Mouse (Mus musculus): ENCODE data around the gene Sh3bp5l. TPM values are rescaled to one million over a fixed set of nuclear protein-coding genes. Genes with fewer than 3 reads are reported as not detected.
A peak's percentile ranks its signal among the peaks of the same experiment; 100 is the strongest.

Gene Sh3bp5l
- 30.7 and 30.8 TPM in 2 replicates for polyA plus RNA-seq (2015; fragmentation: Nextera tagmentation; extraction: Ambion mirVana)

GRCm38 (mm10) chr11:58330276-58331148 is at the start of gene Sh3bp5l, which contains the start of gene Zfp672:
TSS of gene Sh3bp5l (plus strand) at chr11:58330724.
TSS of gene Zfp672 (minus strand) at chr11:58330339.
- WGBS = under 1% methylated on average over 52 of the region's 52 CpGs
- Histone ChIP-seq H3K9me3 (no peaks in the 10 kb centered on the region), H3K27ac (peak within 1 kb of the TSS; percentile 87), H3K4me1 (peaks cover 24% of the 10 kb centered on the region), H3K36me3 (peaks cover 14% of the 10 kb centered on the region), H3K4me2 (peak within 1 kb of the TSS; percentile 88), H3K9ac (peak within 1 kb of the TSS; percentile 79), H3K4me3 (replicated peaks) (peak within 1 kb of the TSS; percentile 93), H3K27me3 (replicated peaks) (no peaks in the 10 kb centered on the region)
- peak; percentile 93 for ATAC-seq (ENCODE audit: insufficient read depth, low FRiP score, low read depth)

- 79% methylated on average over 13 of the region's 13 CpGs for WGBS
- Histone ChIP-seq H3K4me2 (no peak overlapping the region), H3K27ac (no peak overlapping the region), H3K4me3 (replicated peaks) (no peak overlapping the region), H3K27me3 (replicated peaks) (no peaks in the 10 kb centered on the region), H3K9me3 (no peaks in the 10 kb centered on the region), H3K9ac (no peak overlapping the region), H3K4me1 (no peaks in the 10 kb centered on the region), H3K36me3 (no peaks in the 10 kb centered on the region)
- no peak for ATAC-seq (ENCODE audit: insufficient read depth, low FRiP score, low read depth)
Observed at GRCm38 (mm10) chr11:58281970-58282496, 48.5 kb upstream of the Sh3bp5l start.

GRCm38 (mm10) chr11:58282518-58282917 is 48.0 kb upstream of the Sh3bp5l start:
- 80% methylated on average over 5 of the region's 5 CpGs for WGBS
- no peaks in the 10 kb centered on the region for H3K4me1 ChIP-seq
- H3K4me2 ChIP-seq = no peak overlapping the region
- no peaks in the 10 kb centered on the region for H3K36me3 ChIP-seq
- H3K27me3 ChIP-seq (replicated peaks) = no peaks in the 10 kb centered on the region
- no peaks in the 10 kb centered on the region for H3K9me3 ChIP-seq
- no peak for ATAC-seq (ENCODE audit: insufficient read depth, low FRiP score, low read depth)
- no peak overlapping the region for H3K27ac ChIP-seq
- no peak overlapping the region for H3K9ac ChIP-seq
- no peak overlapping the region for H3K4me3 ChIP-seq (replicated peaks)

- Histone ChIP-seq H3K27ac (no peak overlapping the region), H3K36me3 (no peaks in the 10 kb centered on the region), H3K9ac (no peak overlapping the region), H3K4me3 (replicated peaks) (no peak overlapping the region), H3K4me1 (no peaks in the 10 kb centered on the region), H3K9me3 (no peaks in the 10 kb centered on the region), H3K4me2 (no peak overlapping the region), H3K27me3 (replicated peaks) (no peaks in the 10 kb centered on the region)
- no peak for ATAC-seq (ENCODE audit: insufficient read depth, low FRiP score, low read depth)
- 73% methylated on average over 9 of the region's 9 CpGs for WGBS
Observed at GRCm38 (mm10) chr11:58289992-58290682, 40.4 kb upstream of the Sh3bp5l start.

GRCm38 (mm10) chr11:58290812-58291211 is 39.7 kb upstream of the Sh3bp5l start:
- WGBS = 77% methylated on average over 4 of the region's 4 CpGs
- no peaks in the 10 kb centered on the region for H3K4me1 ChIP-seq
- H3K9me3 ChIP-seq = no peaks in the 10 kb centered on the region
- no peak overlapping the region for H3K4me2 ChIP-seq
- H3K4me3 ChIP-seq (replicated peaks) = no peak overlapping the region
- no peak overlapping the region for H3K27ac ChIP-seq
- H3K36me3 ChIP-seq = no peaks in the 10 kb centered on the region
- H3K9ac ChIP-seq = no peak overlapping the region
- no peak for ATAC-seq (ENCODE audit: insufficient read depth, low FRiP score, low read depth)
- H3K27me3 ChIP-seq (replicated peaks) = no peaks in the 10 kb centered on the region

- H3K4me2 ChIP-seq = no peak overlapping the region
- no peak for ATAC-seq (ENCODE audit: insufficient read depth, low FRiP score, low read depth)
- no peaks in the 10 kb centered on the region for H3K9me3 ChIP-seq
- WGBS = 53% methylated on average over 4 of the region's 4 CpGs
- no peaks in the 10 kb centered on the region for H3K27me3 ChIP-seq (replicated peaks)
- H3K9ac ChIP-seq = no peak overlapping the region
- H3K27ac ChIP-seq = no peak overlapping the region
- H3K36me3 ChIP-seq = no peaks in the 10 kb centered on the region
- H3K4me3 ChIP-seq (replicated peaks) = no peak overlapping the region
- no peaks in the 10 kb centered on the region for H3K4me1 ChIP-seq
Observed at GRCm38 (mm10) chr11:58292791-58293190, 37.7 kb upstream of the Sh3bp5l start.

- H3K9ac ChIP-seq = no peak overlapping the region
- H3K36me3 ChIP-seq = no peaks in the 10 kb centered on the region
- H3K4me2 ChIP-seq = no peak overlapping the region
- H3K27me3 ChIP-seq (replicated peaks) = no peaks in the 10 kb centered on the region
- no peak overlapping the region for H3K4me3 ChIP-seq (replicated peaks)
- H3K27ac ChIP-seq = no peak overlapping the region
- H3K9me3 ChIP-seq = no peaks in the 10 kb centered on the region
- 82% methylated on average over 6 of the region's 6 CpGs for WGBS
- H3K4me1 ChIP-seq = peaks cover 6% of the 10 kb centered on the region; the same call in 1 of the 2 replicates
- no peak for ATAC-seq (ENCODE audit: insufficient read depth, low FRiP score, low read depth)
Observed at GRCm38 (mm10) chr11:58297396-58297795, 33.1 kb upstream of the Sh3bp5l start.

GRCm38 (mm10) chr11:58301057-58301456 is 29.5 kb upstream of the Sh3bp5l start:
- no peak for ATAC-seq (ENCODE audit: insufficient read depth, low FRiP score, low read depth)

GRCm38 (mm10) chr11:58301837-58302754 is 28.4 kb upstream of the Sh3bp5l start:
- no peaks in the 10 kb centered on the region for H3K27me3 ChIP-seq (replicated peaks)
- peak overlapping the region; percentile 52; the same call in 1 of the 2 replicates for H3K9ac ChIP-seq
- H3K36me3 ChIP-seq = no peaks in the 10 kb centered on the region
- peak overlapping the region; percentile 70 for H3K4me3 ChIP-seq (replicated peaks)
- peak overlapping the region; percentile 67 for H3K4me2 ChIP-seq
- no peaks in the 10 kb centered on the region for H3K9me3 ChIP-seq
- peak overlapping the region; percentile 97 for H3K27ac ChIP-seq
- under 1% methylated on average over 36 of the region's 36 CpGs for WGBS
- H3K4me1 ChIP-seq = peaks cover 10% of the 10 kb centered on the region; the same call in 1 of the 2 replicates
- peak; percentile 93 for ATAC-seq (ENCODE audit: insufficient read depth, low FRiP score, low read depth)

More at GRCm38 (mm10) chr11:58301057-58301456, 29.5 kb upstream of the Sh3bp5l start:
- Histone ChIP-seq H3K9ac (no peak overlapping the region), H3K9me3 (no peaks in the 10 kb centered on the region), H3K4me1 (peaks cover 10% of the 10 kb centered on the region; the same call in 1 of the 2 replicates), H3K4me2 (peak overlapping the region; percentile 56), H3K36me3 (no peaks in the 10 kb centered on the region), H3K4me3 (replicated peaks) (peak overlapping the region; percentile 28), H3K27me3 (replicated peaks) (no peaks in the 10 kb centered on the region), H3K27ac (peak overlapping the region; percentile 16; the same call in 1 of the 2 replicates)
- 15% methylated on average over 13 of the region's 13 CpGs for WGBS

GRCm38 (mm10) chr11:58302774-58303445 is 27.6 kb upstream of the Sh3bp5l start:
- WGBS = under 1% methylated on average over 26 of the region's 26 CpGs
- ATAC-seq (ENCODE audit: insufficient read depth, low FRiP score, low read depth) = peak; percentile 27
- Histone ChIP-seq H3K4me3 (replicated peaks) (peak overlapping the region; percentile 70), H3K27ac (peak overlapping the region; percentile 97), H3K9ac (peak overlapping the region; percentile 52), H3K36me3 (no peaks in the 10 kb centered on the region), H3K4me2 (peak overlapping the region; percentile 67), H3K4me1 (peaks cover 13% of the 10 kb centered on the region; the same call in 1 of the 2 replicates), H3K27me3 (replicated peaks) (no peaks in the 10 kb centered on the region), H3K9me3 (no peaks in the 10 kb centered on the region)
